Mouse (Mus musculus) frontal cortex, adult 2 months (tissue): ENCODE data around the gene Cmc1. TPM values are rescaled to one million over a fixed set of nuclear protein-coding genes. Genes with fewer than 3 reads are reported as not detected.

Experiments used
- DNase-seq, 2 experiments: peaks; one replicate each; pipeline ENCODE4 v3.0.0; 2022; ENCODE audit warnings: low spot score in 1 of 2; ENCODE audit errors: extremely low spot score in 1 of 2
- polyA plus RNA-seq: library from polyadenylated mRNA; depleted of rRNA; stranded (reverse); fragments of >200 nt; gene quantifications from 2 replicates; pipeline ENCODE4 v1.2.3, GENCODE M21; 2012; rRNA removed

Gene Cmc1
- polyA plus RNA-seq = 14.2 and 14.8 TPM in 2 replicates

DNA sequence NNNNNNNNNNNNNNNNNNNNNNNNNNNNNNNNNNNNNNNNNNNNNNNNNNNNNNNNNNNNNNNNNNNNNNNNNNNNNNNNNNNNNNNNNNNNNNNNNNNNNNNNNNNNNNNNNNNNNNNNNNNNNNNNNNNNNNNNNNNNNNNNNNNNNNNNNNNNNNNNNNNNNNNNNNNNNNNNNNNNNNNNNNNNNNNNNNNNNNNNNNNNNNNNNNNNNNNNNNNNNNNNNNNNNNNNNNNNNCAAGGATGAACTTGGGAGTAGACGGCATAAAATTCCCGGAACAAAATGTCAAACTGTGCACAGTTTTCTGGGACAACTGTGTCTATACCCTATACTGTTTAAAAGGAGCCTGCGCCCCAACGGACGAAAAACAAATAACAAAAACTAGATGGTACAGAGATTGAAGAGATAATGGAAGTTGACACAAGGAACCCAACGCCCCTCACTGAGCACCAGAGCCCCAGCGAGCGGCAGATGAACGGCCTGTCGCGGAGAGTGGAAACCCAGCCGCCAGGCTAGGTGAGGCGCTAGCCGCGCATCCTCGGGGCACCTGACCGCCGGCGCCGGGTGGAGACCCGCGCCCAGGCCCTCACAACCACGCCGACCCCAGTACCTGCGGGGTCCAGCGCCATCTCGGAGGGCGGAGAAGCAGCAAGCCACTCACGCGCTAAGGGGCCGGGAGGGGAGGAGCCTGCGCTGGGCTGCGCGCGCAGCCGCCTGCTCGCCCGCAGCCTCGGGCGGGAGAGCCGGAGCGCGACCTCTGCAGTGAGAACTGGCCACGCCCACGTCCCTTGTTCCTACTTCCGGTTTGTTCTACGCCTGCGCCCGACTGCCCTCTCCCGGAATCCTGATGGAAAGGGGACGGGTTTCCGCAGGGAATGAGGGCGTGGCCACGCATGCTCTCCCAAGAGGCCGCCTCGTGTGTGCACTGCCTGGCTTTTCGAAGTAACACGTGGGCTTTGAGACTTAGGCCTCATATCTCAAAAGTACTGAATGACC is at the start of gene Cmc1:
Gene Cmc1, minus strand, starts transcription at position 771 of the 996 bp plus-strand sequence.
- peak; percentile 94 to 97 for DNase-seq

DNA sequence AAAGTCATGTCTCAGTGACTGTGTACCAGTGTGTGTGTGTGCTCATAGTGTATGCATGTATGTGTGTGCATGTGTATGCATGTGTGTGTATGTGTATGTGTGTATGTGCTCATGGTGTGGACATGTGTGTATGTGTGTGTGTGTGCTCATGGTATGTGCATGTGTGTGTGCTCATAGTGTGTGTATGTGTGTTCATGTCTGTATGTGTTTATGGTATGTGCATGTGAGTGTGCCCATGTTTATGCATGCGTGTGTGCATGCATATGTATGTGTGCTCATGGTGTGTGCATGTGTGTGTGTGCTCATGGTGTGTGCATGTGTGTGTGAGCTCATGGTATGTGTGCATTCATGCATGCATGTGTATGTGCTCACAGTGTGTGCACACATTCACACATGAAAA is 48.6 kb upstream of the Cmc1 start:
- no peak for DNase-seq

DNA sequence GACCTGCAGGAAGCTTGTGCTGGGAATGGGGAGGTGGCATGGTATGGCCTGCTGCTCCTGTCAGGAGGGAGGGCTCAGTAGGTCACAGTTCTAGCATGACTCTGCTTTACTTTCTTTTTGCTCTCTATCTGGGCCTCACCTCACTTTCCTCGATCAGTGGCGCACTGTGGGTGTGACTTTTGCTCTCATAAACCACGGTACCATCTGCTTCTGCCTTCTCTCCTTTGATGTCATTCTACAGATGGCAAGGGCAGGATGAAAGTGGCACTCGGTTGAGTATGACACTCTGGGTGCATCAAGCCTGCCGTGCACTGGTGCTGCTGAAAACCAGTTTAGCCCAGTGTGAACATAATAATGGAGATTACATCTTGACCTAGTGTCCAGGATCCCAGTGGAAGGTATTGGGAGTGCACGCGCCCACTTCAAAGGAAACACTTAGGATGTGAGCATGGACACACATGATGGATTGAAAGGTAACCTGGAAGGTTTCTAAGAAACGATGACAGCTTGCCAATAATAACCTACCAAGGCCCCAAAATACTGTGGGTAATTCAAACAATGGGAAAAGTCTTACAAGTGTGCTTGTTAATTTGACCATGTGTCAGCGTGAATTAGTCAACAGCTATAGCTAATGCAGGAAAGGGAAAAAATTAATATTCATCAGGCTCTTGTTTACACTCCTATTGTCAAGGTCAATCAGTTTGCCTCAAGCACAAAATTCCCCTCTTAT is 46.8 kb upstream of the Cmc1 start:
- DNase-seq = no peak

DNA sequence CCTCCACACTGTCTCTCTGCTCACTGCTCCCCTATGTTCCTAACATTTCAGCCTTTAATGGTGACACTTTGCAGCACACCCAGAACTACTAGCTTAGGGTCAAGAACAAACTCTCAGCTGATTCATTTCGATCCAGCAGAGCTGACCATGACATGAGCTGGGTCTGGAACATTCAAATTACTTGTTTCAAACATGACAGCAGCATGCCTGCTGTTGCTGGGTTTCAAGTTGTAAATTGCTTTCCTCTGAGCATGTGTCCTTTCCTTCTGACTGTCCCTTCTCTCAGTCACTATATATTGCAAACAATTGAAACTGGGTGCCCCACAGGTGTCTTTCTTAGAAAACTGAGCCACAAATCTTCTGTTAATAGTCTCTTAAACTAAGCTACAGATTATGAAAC is 43.3 kb upstream of the Cmc1 start:
- DNase-seq = no peak

GRCm38 (mm10) chr9:118191276-118191675 is 41.3 kb upstream of the Cmc1 start:
- no peak for DNase-seq

- no peak for DNase-seq
Observed at GRCm38 (mm10) chr9:118188374-118188773, 38.4 kb upstream of the Cmc1 start.

- DNase-seq = no peak
Observed at GRCm38 (mm10) chr9:118187420-118187819, 37.4 kb upstream of the Cmc1 start.

DNA sequence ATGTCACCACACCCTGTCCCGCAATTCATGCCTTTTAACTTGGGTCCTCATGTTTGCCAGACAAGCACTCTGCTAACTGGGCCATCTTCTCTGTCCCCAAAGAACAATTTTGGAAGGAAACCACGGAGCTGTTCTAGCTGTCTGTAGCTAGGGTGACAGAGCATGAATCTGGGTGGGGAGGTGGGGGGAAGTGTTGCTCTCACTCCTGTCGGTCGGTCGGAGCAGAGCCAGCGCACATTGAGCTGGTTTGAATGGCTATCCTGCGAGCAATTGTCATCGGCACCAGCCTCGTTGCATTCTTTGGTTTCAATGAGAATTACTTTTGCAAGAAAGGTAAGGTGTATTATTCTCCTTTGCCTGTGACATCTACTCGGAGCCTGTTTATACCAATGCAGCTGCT is 36.8 kb upstream of the Cmc1 start:
- no peak for DNase-seq

GRCm38 (mm10) chr9:118179136-118180025 is 29.4 kb upstream of the Cmc1 start:
- DNase-seq = no peak

GRCm38 (mm10) chr9:118176687-118177086 is 26.7 kb upstream of the Cmc1 start:
- DNase-seq = no peak

DNA sequence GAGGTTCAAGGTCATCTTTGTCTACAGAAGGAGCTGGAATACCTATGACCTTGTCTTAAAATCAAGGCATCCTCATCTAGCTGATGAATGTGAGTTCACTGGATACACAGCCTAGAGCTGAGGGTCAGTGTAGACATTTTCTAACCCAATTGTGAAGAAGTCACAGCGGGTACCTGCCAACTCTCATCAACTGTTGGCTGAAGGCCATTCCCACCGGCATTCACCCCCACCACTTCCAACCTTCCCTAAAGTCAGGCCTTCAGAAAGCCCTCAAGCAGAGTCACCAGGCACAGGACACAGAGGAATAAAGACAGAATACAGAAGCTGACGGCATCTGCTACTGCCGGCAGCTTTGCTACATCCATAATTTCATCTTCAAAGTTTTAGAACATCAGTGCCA is 25.4 kb upstream of the Cmc1 start:
- DNase-seq = no peak

- no peak for DNase-seq
Observed at GRCm38 (mm10) chr9:118173086-118173485, 23.1 kb upstream of the Cmc1 start.

GRCm38 (mm10) chr9:118168544-118168943 is 18.6 kb upstream of the Cmc1 start:
- no peak for DNase-seq

- DNase-seq = no peak
Observed at GRCm38 (mm10) chr9:118167606-118168005, 17.6 kb upstream of the Cmc1 start.

DNA sequence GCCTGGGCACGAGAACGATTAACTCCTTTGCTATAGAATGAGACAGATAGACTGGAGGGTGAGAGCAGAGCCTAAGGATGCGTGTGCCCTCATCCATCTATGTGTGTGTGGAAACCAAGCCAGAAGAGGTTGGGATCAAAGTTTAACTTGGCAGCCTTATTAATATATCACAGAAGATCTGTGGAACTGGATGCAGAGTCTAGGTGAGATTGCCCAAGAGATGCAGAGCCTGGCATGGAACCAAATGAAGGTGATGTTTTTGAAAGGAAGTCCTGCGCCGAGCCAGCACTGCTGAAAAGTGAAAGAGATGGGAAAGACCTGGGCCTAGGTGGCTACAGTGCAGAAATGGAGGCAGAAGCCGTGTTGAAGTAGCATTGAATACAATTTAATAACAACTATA is 11.6 kb upstream of the Cmc1 start:
- no peak for DNase-seq

- no peak for DNase-seq
Observed at GRCm38 (mm10) chr9:118159936-118160335, 10.0 kb upstream of the Cmc1 start.

DNA sequence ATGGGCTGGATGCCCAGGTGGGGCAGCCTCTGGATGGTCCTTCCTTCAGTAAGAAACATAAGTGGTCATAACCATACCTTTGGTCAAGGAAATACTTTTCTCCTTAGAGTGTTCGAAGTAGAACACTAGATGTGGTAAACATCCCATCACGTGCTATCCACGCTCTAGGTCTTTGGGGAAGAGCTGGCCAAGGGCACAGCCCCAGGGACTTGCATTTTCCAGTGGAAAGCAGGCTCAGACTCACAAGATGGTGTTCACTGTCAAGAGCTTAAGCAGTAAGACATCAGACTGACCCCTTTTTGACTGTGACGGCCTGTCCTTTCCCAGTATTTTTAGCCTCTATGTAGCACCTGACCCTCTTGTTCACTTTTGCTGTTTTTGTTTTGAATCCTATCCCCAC is 8.2 kb upstream of the Cmc1 start:
- DNase-seq = no peak

DNA sequence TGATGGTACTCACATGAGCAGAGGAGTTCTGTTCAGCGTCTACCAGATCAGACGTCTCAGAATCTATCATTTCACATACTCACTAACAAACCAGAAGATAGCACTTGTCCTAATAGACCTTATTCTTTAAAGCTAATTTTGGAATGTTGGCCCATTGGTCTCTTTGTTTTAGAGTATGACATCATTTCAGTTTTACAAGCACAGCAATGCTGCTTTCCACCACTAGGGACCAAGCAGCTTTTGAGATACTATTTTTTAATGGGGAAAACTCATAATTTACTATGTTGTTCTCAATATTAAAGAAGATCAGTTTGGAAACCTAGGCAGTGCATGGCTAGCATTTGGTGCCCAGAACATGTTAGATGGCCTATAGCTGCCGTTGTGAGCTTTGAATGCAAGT is 7.3 kb upstream of the Cmc1 start:
- no peak for DNase-seq

- no peak for DNase-seq
Observed at GRCm38 (mm10) chr9:118154666-118155065, 4.7 kb upstream of the Cmc1 start.

GRCm38 (mm10) chr9:118151221-118151507 is 1.2 kb upstream of the Cmc1 start:
- DNase-seq = no peak
